In genomic region chr1:157461276-157461675, GRCm38 (mm10) we compare ENCODE assay signal across 26 mouse cellular contexts. TPM values are rescaled to one million over a fixed set of nuclear protein-coding genes. Genes with fewer than 3 reads are reported as not detected.
A peak's percentile ranks its signal among the peaks of the same experiment; 100 is the strongest.
DNase-seq lines count a peak whose midpoint lies in the region; ATAC-seq lines count a peak whose summit lies in the region.
"Had no signal": no experiment of that assay in that cellular context is flagged by ENCODE, and none has a peak within 500 bp of the region (broad histone marks: within the 10 kb centered on the region; RNA-seq: fewer than 3 reads in every experiment).

No protein-coding gene starts in this region.

- 94% methylated on average over 5 of the region's 5 CpGs for WGBS in kidney, embryonic 14.5 days

- H3K9ac ChIP-seq in kidney, embryonic 14.5 days (ENCODE audit: low read depth, low read length): no peak overlapping the region
- H3K9ac ChIP-seq: embryonic facial prominence, embryonic 13.5 days; forebrain, embryonic 12.5 days; forebrain, embryonic 15.5 days; heart, embryonic 12.5 days; heart, embryonic 15.5 days had no signal

- H3K4me1 ChIP-seq in kidney, embryonic 14.5 days (ENCODE audit: control insufficient read depth, insufficient read depth, low read length): no peaks in the 10 kb centered on the region

- no peak overlapping the region for H3K4me3 ChIP-seq in kidney, embryonic 14.5 days (ENCODE audit: low read length)
- H3K4me3 ChIP-seq: embryonic facial prominence, embryonic 10.5 days; embryonic facial prominence, embryonic 13.5 days; erythroblast, embryonic 14.5 days; forebrain, embryonic 12.5 days; forebrain, embryonic 15.5 days; heart, embryonic 12.5 days; heart, embryonic 15.5 days had no signal

- H3K36me3 ChIP-seq in kidney, embryonic 14.5 days (ENCODE audit: control insufficient read depth, insufficient read depth, low read length): no peaks in the 10 kb centered on the region
- H3K36me3 ChIP-seq: embryonic facial prominence, embryonic 10.5 days; embryonic facial prominence, embryonic 13.5 days; forebrain, embryonic 12.5 days; forebrain, embryonic 15.5 days; heart, embryonic 15.5 days had no signal

- ATAC-seq in kidney, embryonic 14.5 days (ENCODE audit: low FRiP score, low TSS enrichment): no peak
- ATAC-seq: activated CD4-positive, CD25-positive, alpha-beta regulatory T cell, adult 4 months; forebrain, embryonic 15.5 days had no signal

- H3K27me3 ChIP-seq in kidney, embryonic 14.5 days (ENCODE audit: control insufficient read depth, insufficient read depth, low read length): no peaks in the 10 kb centered on the region
- H3K27me3 ChIP-seq: embryonic facial prominence, embryonic 13.5 days; forebrain, embryonic 15.5 days; heart, embryonic 12.5 days; heart, embryonic 15.5 days had no signal

- H3K4me2 ChIP-seq in kidney, embryonic 14.5 days (replicated peaks; ENCODE audit: low read depth, low read length): no peak overlapping the region
- H3K4me2 ChIP-seq: embryonic facial prominence, embryonic 13.5 days; forebrain, embryonic 12.5 days; forebrain, embryonic 15.5 days; heart, embryonic 12.5 days; heart, embryonic 15.5 days had no signal

- peak; percentile 55 for DNase-seq in kidney, adult 11 months
- DNase-seq in kidney, postnatal 4 days: no peak
- peak; percentile 52 to 81 for DNase-seq in kidney, adult 8-10 months
- DNase-seq in kidney, postnatal 25 days: peak; percentile 33 to 66
- DNase-seq in spleen, adult 18-20 months: no peak
- no peak for DNase-seq in neural tube, embryonic 10.5 days (ENCODE audit: extremely low spot score, low spot score)
- DNase-seq: adrenal gland, adult 8-10 months; adrenal gland, postnatal 25 days; cerebellum, adult 11-12 months; cerebellum, adult 8-10 months; cerebellum, postnatal 10 days; cerebellum, postnatal 36 days; embryo, embryonic 11 days; gastrocnemius, postnatal 25 days; heart, adult 18-20 months; heart, postnatal 10 days; heart, postnatal 4 days had no signal

- no peaks in the 10 kb centered on the region for H3K9me3 ChIP-seq in kidney, embryonic 14.5 days (ENCODE audit: control insufficient read depth, low read length)
- H3K9me3 ChIP-seq: embryonic facial prominence, embryonic 10.5 days; embryonic facial prominence, embryonic 13.5 days; forebrain, embryonic 12.5 days; forebrain, embryonic 15.5 days; heart, embryonic 12.5 days; heart, embryonic 15.5 days had no signal

- no peak overlapping the region for H3K27ac ChIP-seq in kidney, embryonic 14.5 days (ENCODE audit: low read depth, low read length)
- H3K27ac ChIP-seq: embryonic facial prominence, embryonic 10.5 days; embryonic facial prominence, embryonic 13.5 days; forebrain, embryonic 12.5 days; forebrain, embryonic 15.5 days; heart, embryonic 15.5 days had no signal

RNA-seq across cellular contexts. Expression of gene Cryzl2, which starts 2.9 kb away (rescaled TPM):
- 13.3 and 17.7 TPM in 2 replicates for polyA plus RNA-seq in kidney, embryonic 14.5 days (2014; fragmentation: Nextera tagmentation; extraction: Ambion mirVana)

RNA-seq across cellular contexts. Expression of gene Sec16b, which starts 45.3 kb away (rescaled TPM):
- 0.79 and 1.6 TPM in 2 replicates for polyA plus RNA-seq in kidney, embryonic 14.5 days (2014; fragmentation: Nextera tagmentation; extraction: Ambion mirVana)
- polyA plus RNA-seq: erythroblast, embryonic 14.5 days had no signal

RNA-seq across cellular contexts. Expression of gene Rasal2, which starts 48.9 kb away (rescaled TPM):
- 9.3 and 11.3 TPM in 2 replicates for polyA plus RNA-seq in kidney, embryonic 14.5 days (2014; fragmentation: Nextera tagmentation; extraction: Ambion mirVana)
- polyA plus RNA-seq: erythroblast, embryonic 14.5 days had no signal

Comparison
In these comparisons a context has a peak if more than half of its experiments do, and no peak if none do; other contexts are left out.
1. DNase-seq: peak in kidney, adult 11 months (single experiment), kidney, adult 8-10 months (2 of 2) and kidney, postnatal 25 days (2 of 2); none in kidney, postnatal 4 days (0 of 2), spleen, adult 18-20 months (0 of 2) and neural tube, embryonic 10.5 days (single experiment).